19 mouse cellular contexts compared by ENCODE assay signal in genomic region chr14:118317260-118317659, GRCm38 (mm10). TPM values are rescaled to one million over a fixed set of nuclear protein-coding genes. Genes with fewer than 3 reads are reported as not detected.
DNase-seq lines count a peak whose midpoint lies in the region; ATAC-seq and TF ChIP-seq lines count a peak whose summit lies in the region.
"Had no signal": no experiment of that assay in that cellular context is flagged by ENCODE, and none has a peak within 500 bp of the region (broad histone marks: within the 10 kb centered on the region; RNA-seq: fewer than 3 reads in every experiment).

No protein-coding gene starts in this region.

- no peaks in the 10 kb centered on the region; the same call in 1 of the 2 replicates for H3K4me1 ChIP-seq in hindbrain, postnatal 0 days (ENCODE audit: insufficient read depth, low read length)
- H3K4me1 ChIP-seq in hindbrain, embryonic 12.5 days, result peaks cover 6% of the 10 kb centered on the region
- H3K4me1 ChIP-seq: heart, embryonic 10.5 days had no signal

- TF ChIP-seq CTCF in hindbrain, postnatal 0 days (IDR thresholded peaks at IDR 0.05; ENCODE audit: low read depth), result no peak

- ATAC-seq in hindbrain, postnatal 0 days, result peak; percentile 68
- ATAC-seq in hindbrain, embryonic 12.5 days (ENCODE audit: low FRiP score), result no peak

- H3K4me2 ChIP-seq in hindbrain, postnatal 0 days (ENCODE audit: low read depth, low read length), result peak overlapping the region; percentile 18; the same call in 1 of the 2 replicates
- no peak overlapping the region for H3K4me2 ChIP-seq in hindbrain, embryonic 12.5 days (replicated peaks)
- H3K4me2 ChIP-seq: midbrain, embryonic 12.5 days had no signal

- no peaks in the 10 kb centered on the region for H3K36me3 ChIP-seq in hindbrain, postnatal 0 days (ENCODE audit: insufficient read depth, low read length)
- no peaks in the 10 kb centered on the region for H3K36me3 ChIP-seq in hindbrain, embryonic 12.5 days
- H3K36me3 ChIP-seq: heart, embryonic 10.5 days; limb, embryonic 10.5 days; midbrain, embryonic 12.5 days had no signal

- H3K9me3 ChIP-seq in hindbrain, postnatal 0 days (ENCODE audit: low read length), result no peaks in the 10 kb centered on the region
- H3K9me3 ChIP-seq in hindbrain, embryonic 12.5 days (replicated peaks), result no peaks in the 10 kb centered on the region
- H3K9me3 ChIP-seq: heart, embryonic 10.5 days; limb, embryonic 10.5 days; midbrain, embryonic 12.5 days had no signal

- H3K4me3 ChIP-seq in hindbrain, postnatal 0 days (ENCODE audit: low read length), result no peak overlapping the region
- no peak overlapping the region for H3K4me3 ChIP-seq in hindbrain, embryonic 12.5 days
- H3K4me3 ChIP-seq: erythroblast, embryonic 14.5 days; heart, embryonic 10.5 days; limb, embryonic 10.5 days; midbrain, embryonic 12.5 days had no signal

- 47% methylated on average over 9 of the region's 9 CpGs for WGBS in hindbrain, postnatal 0 days
- 74% methylated on average over 9 of the region's 9 CpGs for WGBS in hindbrain, embryonic 12.5 days

- DNase-seq in hindbrain, postnatal 0 days (ENCODE audit: low spot score), result peak; percentile 71
- peak; percentile 7 for DNase-seq in right cerebral cortex, adult 18-20 months
- no peak for DNase-seq in right cerebral cortex, adult 2 months (ENCODE audit: low spot score in 2 of 2)
- peak; percentile 20 to 35 for DNase-seq in frontal cortex, postnatal 36 days (ENCODE audit: low spot score in 2 of 2)
- no peak for DNase-seq in adrenal gland, adult 2 months
- DNase-seq in kidney, adult 11 months, result no peak
- DNase-seq: cerebellum, adult 8-10 months; gastrocnemius, postnatal 14 days; heart, postnatal 36 days; kidney, adult 8-10 months; kidney, postnatal 4 days; lung, postnatal 14 days had no signal

- H3K27ac ChIP-seq in hindbrain, postnatal 0 days, result no peak overlapping the region
- no peak overlapping the region for H3K27ac ChIP-seq in hindbrain, embryonic 12.5 days
- H3K27ac ChIP-seq: heart, embryonic 10.5 days; limb, embryonic 10.5 days; liver, embryonic 14.5 days; midbrain, embryonic 12.5 days had no signal

- H3K9ac ChIP-seq in hindbrain, postnatal 0 days (replicated peaks; ENCODE audit: low read length), result no peak overlapping the region
- H3K9ac ChIP-seq in hindbrain, embryonic 12.5 days, result no peak overlapping the region
- H3K9ac ChIP-seq: liver, embryonic 14.5 days; midbrain, embryonic 12.5 days had no signal

- no peaks in the 10 kb centered on the region for H3K27me3 ChIP-seq in hindbrain, postnatal 0 days (ENCODE audit: insufficient read depth, low read length)
- H3K27me3 ChIP-seq in hindbrain, embryonic 12.5 days, result peaks cover 34% of the 10 kb centered on the region

RNA-seq across cellular contexts. Expression of gene Gm9376, which starts 50.5 kb away (rescaled TPM):
- total RNA-seq in hindbrain, postnatal 0 days (2014; rRNA removed), result not detected in 2 replicates
- polyA plus RNA-seq in hindbrain, postnatal 0 days (2015; fragmentation: Nextera tagmentation; extraction: Ambion mirVana), result not detected in 2 replicates
- not detected in 2 replicates for polyA plus RNA-seq in hindbrain, embryonic 12.5 days (2016; fragmentation: Nextera tagmentation; extraction: Ambion mirVana)
- total RNA-seq in adrenal gland, adult 2 months (2021), result not detected
- polyA plus RNA-seq in adrenal gland, adult 2 months (2012; rRNA removed), result not detected in 2 replicates
- total RNA-seq: gastrocnemius, postnatal 14 days; heart, postnatal 36 days had no signal
- polyA plus RNA-seq: erythroblast, embryonic 14.5 days; heart, embryonic 10.5 days; limb, embryonic 10.5 days; liver, embryonic 14.5 days; midbrain, embryonic 12.5 days; neural tube, embryonic 11.5 days had no signal

Comparison
In these comparisons a context has a peak if more than half of its experiments do, and no peak if none do; other contexts are left out.
1. DNase-seq: peak in hindbrain, postnatal 0 days (single experiment), right cerebral cortex, adult 18-20 months (single experiment) and frontal cortex, postnatal 36 days (2 of 2); none in right cerebral cortex, adult 2 months (0 of 2), adrenal gland, adult 2 months (single experiment) and kidney, adult 11 months (single experiment).